Mouse (Mus musculus) cortical plate, adult 2 months (tissue): ENCODE measurements around the gene Sdk1.

ENCODE experiments used
- CTCF ChIP-seq: fragments of 200-500 bp; IDR thresholded peaks from 2 replicates; pipeline ENCODE4 v1.5.1; 2011; ENCODE audit warnings: mild to moderate bottlenecking, control low read depth, low read length; ENCODE audit not compliant: insufficient read depth; ENCODE audit errors: extremely low read depth
- POLR2A ChIP-seq: fragments of 200-500 bp; IDR thresholded peaks from 2 replicates; pipeline ENCODE4 v1.6.1; 2011; ENCODE audit warnings: mild to moderate bottlenecking, low read length, control low read depth; ENCODE audit not compliant: insufficient read depth; ENCODE audit errors: extremely low read depth

GRCm38 (mm10) chr5:141768761-141769515 lies 527.6 kb downstream of the Sdk1 start:
- TF ChIP-seq CTCF, result no peak
- TF ChIP-seq POLR2A, result no peak
